Mouse (Mus musculus) heart, postnatal 25 days (tissue): ENCODE measurements around the gene Spint2. TPM values are rescaled to one million over a fixed set of nuclear protein-coding genes. Genes with fewer than 3 reads are reported as not detected.
"Not testable (repeated sequence)": the region's sequence is repeated elsewhere in the genome, so short reads cannot be mapped to it uniquely, and the experiment has no call there.

Experiments used
- DNase-seq: peaks from one replicate; pipeline ENCODE4 v3.0.0; 2022; ENCODE audit warnings: low spot score
- intact Hi-C: fragments of 180-260 bp; cut with DNase I; formaldehyde crosslinking; loops from one replicate; pipeline ENCODE4 v1.15.1; 2025
- total RNA-seq, 2 experiments: library from RNA; stranded (reverse); gene quantifications; 2 replicates each; pipeline ENCODE4 v1.2.3; 2021

Spint2 gene
- total RNA-seq, 2 experiments from 2014 or later, result 33.5 to 37.1 TPM

DNA sequence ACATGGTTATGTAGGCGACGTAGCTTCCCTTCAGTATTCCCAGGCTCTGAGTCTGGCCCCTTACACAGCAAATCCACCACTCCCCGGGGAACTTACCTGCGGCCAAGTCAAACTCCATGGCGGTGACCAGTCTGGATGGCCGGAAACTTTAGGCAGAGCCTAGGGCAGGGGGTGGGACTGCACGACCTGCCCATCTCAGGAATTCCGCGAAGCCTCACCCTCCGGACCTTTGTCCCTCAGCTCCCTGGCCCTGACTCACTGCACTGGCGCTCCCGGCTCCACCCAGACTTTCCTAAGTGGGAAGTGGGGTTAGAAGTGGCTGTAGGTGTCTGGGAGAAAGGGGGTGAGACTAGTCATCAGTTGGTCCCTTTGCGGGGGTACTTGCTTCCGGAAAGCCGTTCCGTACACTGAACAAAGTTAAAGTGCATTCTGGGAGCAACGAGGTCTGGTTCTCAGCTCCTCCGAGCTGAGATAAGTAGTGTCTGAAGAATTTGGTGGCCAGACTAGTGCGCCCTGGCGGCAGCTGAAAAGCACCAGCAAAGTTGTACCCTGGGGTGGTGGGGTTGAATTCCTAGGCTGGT, 33.4 kb downstream of the Spint2 start, which contains the start of gene 2200002D01Rik:
TSS of gene 2200002D01Rik (minus strand) at position 206 of the 581 bp plus-strand sequence.
- intact Hi-C loops, result loop anchor here (5.0 kb wide), 2 partner anchors 34 to 121 kb away; partner anchors contain the start of genes Ryr1 and Spint2
- DNase-seq, result peak; percentile 34

DNA sequence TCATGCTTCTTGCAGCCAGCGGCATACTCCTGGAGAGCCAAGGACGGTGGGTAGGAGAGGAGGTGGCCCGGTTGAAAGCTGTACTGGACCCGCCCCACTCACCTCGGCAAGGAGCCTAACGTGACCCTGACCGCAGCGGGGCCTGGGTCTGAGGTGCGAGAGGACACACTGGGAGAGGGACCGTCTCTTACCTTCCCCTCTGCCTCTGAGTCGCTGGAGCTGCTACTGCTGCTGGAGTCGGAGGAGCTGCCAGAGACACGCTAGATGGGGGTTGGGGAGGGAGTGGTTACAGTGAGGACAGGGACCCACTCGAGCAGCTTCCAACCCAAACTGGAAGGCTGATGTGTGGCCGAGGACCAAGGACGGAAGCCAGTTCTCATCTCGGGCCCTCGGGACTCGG, 34.0 kb downstream of the Spint2 start:
- intact Hi-C loops, result loop anchor here (1.0 to 5.0 kb wide), 3 partner anchors 35 to 120 kb away; partner anchors contain the start of genes Ryr1 and Spint2
- no peak for DNase-seq

DNA sequence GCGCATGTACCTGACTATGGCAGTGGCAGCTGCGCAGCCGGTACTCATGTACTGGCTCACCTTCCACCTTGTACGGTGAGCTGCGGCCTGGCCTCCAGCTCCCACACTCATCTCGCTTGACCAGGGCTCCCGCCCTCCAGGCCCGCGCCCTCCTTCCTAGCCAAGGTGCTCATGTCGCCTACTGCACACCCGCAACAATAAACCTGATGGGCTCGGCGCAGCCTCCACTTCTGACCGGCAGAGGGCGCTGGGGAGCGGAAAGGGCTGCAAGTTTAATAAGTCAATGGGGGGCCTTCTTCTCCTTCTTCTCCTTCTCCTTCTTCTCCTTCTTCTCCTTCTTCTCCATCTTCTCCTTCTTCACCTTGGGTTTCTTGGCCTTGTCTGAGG, 34.4 kb downstream of the Spint2 start:
- DNase-seq, result peak; percentile 53
- intact Hi-C loops, result loop anchor here (1.0 to 5.0 kb wide), 3 partner anchors 35 to 120 kb away; partner anchors contain the start of genes Ryr1 and Spint2

- no peak for DNase-seq
- intact Hi-C loops, result loop anchor here (1.0 to 5.0 kb wide), 3 partner anchors 36 to 119 kb away; partner anchors contain the start of genes Ryr1 and Spint2
These were observed 34.9 kb downstream of the Spint2 start for GRCm38 (mm10) chr7:29246619-29247313.

DNA sequence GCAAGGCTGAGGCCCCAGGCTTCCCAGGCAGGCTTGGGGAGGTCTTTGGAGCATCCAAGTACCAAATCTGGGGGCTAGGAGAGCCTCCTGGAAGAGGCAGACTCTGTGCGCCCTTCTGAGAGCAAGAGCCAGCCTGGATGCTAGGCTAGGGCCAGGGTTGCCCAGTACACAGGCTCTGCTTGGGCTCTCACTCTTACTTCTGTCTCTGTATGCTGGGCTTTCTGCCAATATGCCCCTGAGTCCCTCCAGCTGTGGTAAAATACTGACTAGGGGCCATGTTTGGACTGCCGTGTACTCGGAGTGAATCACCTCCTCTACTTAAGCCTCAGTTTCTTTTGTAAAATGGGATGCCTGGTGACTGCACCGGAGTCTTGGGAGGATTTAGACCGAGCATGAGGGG, 35.7 kb downstream of the Spint2 start:
- no peak for DNase-seq
- intact Hi-C loops, result loop anchor here (5.0 kb wide), 2 partner anchors 36 to 119 kb away; partner anchors contain the start of genes Ryr1 and Spint2

DNA sequence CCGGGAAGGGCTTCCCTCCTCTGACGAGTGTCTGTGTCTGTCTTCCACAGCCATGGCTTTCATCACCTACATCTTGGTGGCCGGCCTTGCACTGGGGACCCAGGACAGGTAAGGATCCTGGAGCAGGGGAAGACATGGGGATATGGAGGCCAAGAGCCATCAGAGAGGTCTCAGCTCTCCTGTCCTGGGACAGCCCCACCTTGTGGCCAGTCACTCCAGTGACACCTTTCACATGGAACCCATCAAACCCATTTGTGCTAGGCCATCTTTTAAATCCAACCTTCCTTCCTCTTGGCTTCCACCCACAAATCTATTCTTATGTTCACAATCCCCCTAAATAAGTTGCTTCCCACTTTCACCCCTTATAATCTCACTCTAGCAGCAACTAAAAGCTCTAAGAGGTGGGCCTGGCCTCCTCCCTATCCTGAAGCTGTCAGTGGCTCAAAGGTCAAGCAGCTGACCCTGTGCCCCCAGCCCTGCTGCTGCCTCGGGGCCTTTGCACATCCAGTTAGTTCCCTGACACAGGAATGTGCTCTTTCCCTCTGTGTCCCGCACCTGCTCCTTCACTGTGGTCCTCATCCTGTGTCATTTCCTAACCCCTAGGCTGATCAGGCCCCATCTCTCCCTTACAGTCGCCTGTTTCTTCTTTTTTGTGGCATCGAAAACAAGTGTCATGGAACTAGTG, 36.8 kb downstream of the Spint2 start:
- no peak for DNase-seq
- intact Hi-C loops, result loop anchor here (5.0 kb wide), 2 partner anchors 37 to 118 kb away; partner anchors contain the start of genes Ryr1 and Spint2

DNA sequence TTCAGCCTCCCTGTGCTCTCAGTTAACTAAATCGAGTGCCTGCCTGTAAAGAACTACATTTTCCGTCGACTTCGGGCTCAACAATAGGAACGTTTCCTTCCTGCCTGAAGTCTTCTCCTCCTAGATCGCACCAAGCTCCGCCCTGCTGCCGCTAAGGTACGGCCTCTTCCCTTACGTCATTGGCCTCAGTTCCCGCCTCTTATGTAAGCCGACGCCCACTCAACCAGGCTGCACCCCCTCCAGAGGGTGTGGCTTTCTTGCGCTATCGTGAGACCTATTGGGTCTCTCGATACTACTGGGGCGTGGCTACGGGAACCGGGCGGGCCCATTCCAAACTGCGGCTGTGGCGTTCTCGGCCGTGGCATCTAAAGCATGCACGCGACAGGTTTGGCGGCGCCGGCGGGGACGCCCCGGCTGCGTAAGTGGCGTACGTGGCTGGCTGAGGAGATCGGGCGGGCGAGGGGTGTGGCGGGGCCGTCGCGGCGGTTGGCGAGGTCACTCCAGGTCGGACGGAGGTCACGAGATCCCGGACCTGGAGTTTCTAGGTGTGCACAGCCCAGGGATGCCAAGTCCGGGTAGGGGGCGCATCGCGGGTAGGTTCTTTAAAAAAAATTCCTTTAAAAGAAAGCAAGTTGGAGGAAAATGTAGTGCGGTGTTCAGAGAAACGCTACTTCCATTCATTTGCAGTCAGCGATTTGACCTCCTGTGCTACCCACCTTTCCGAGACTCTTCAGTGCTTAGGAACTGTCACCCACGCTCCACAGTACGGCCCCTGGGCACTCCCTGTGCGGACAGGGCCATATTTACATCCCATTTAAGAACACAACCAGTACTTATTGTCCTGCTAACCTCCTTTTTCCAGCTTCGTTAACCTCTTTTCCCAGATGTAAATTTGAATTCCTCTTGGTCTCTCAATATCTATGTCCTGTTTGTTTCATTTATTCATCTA, 43.4 kb downstream of the Spint2 start, which contains the start of gene Yif1b:
TSS of gene Yif1b (plus strand) at position 311 of the 949 bp plus-strand sequence.
- intact Hi-C loops, result loop anchor here (2.0 to 10.0 kb wide), 2 partner anchors 57 to 253 kb away; partner anchors contain the start of genes Eif3k, Map4k1 and Psmd8

DNA sequence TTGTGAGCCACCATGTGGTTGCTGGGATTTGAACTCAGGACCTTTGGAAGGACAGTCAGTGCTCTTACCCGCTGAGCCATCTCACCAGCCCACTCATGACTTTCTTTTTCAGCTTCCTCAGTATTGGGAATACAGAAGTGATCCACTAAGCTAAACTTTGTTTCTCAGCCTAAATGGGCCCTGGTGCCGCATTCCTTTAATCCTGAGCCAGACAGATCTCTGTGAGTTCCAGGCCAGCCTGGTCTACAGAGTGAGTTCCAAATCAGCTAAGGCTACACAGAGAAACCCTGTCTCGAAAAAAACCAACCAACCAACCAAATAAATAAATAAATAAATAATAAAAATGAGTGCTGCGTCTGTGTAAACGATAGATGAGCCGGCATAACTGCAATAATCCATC, 44.1 kb downstream of the Spint2 start:
- DNase-seq, result not testable (repeated sequence)
- intact Hi-C loops, result loop anchor here (10.0 kb wide), 1 partner anchor 253 kb away; the partner anchor contains the start of genes Eif3k and Map4k1

More for the DNA sequence above, 43.4 kb downstream of the Spint2 start, which contains the start of gene Yif1b:
- peak; percentile 97 for DNase-seq

- intact Hi-C loops, result loop anchor here (10.0 kb wide), 1 partner anchor 252 kb away; the partner anchor contains the start of genes Eif3k and Map4k1
- no peak for DNase-seq
These were observed 45.1 kb downstream of the Spint2 start for GRCm38 (mm10) chr7:29236593-29236992.

- intact Hi-C loops, result loop anchor here (10.0 kb wide), 1 partner anchor 250 kb away; the partner anchor contains the start of genes Eif3k and Map4k1
- no peak for DNase-seq
These were observed 47.1 kb downstream of the Spint2 start for GRCm38 (mm10) chr7:29234661-29235060.

GRCm38 (mm10) chr7:29233745-29234144, 48.0 kb downstream of the Spint2 start:
- no peak for DNase-seq
- intact Hi-C loops, result loop anchor here (10.0 kb wide), 1 partner anchor 249 kb away; the partner anchor contains the start of genes Eif3k and Map4k1

- intact Hi-C loops, result loop anchor here (10.0 kb wide), 1 partner anchor 248 kb away; the partner anchor contains the start of genes Eif3k and Map4k1
- DNase-seq, result peak; percentile 65
These were observed 49.3 kb downstream of the Spint2 start, which contains the start of gene Kcnk6 for GRCm38 (mm10) chr7:29232247-29233013. Kcnk6 (minus strand) TSS chr7:29232515.

DNA sequence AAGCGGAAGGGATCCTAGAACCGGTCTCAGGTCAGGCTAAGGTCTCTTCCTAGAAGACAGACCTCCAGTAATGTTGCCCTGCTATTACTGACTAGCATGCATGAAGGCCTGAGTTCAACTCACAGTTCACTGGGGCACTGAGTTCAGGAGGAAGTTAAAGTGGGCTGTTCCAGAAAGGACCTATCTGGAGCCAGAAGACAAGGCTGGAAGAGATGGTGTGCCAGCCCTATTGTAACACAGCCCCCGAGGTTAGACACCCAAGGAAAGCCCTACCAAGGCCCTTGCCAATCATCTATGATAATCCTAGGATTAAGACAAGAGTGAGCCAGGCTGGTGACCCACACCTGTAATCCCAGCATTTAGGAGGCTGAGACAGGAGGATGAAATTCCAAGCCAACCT, 50.2 kb downstream of the Spint2 start:
- intact Hi-C loops, result loop anchor here (10.0 kb wide), 1 partner anchor 247 kb away; the partner anchor contains the start of genes Eif3k and Map4k1
- no peak for DNase-seq

DNA sequence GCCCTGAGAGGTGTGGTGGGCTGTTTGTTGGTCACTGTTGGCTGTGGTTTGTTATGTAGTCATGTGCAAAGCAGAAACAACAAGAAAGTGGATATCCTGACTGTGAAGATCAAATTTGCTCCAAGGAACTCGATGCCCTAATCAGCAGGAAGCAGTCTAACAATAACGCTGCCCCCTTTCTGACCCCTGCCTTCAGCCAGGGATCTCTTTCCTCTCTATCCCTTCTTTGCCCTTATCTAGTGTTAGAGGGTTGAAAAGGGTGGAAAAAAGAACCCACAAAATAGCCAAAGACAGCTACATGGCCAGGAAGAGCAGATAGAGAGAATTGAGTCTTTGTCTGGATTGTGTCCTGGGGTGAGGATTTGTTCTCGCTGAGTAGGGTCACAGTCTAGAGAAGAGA, 51.2 kb downstream of the Spint2 start:
- intact Hi-C loops, result loop anchor here (10.0 kb wide), 1 partner anchor 246 kb away; the partner anchor contains the start of genes Eif3k and Map4k1
- no peak for DNase-seq

GRCm38 (mm10) chr7:29228202-29228601, 53.5 kb downstream of the Spint2 start:
- no peak for DNase-seq
- intact Hi-C loops, result no loop called here

DNA sequence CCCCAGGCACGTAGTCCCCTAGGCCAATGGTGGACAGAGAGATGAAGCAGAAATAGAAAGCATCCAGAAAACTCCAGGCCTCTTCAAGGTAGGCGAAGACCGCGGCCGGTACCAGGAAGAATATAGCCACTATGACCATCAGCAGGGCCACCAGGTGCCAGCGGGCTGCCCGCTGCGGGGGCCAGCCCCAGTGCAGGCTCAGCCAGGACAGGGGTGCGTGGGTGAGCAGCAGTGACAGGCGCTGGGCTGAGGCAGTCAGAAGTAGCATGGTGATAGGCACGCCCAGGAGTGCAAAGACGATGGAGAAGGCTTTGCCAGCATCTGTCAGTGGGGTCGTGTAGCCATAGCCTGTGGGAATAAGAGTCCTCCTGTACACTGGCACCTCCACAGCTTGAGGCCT, 56.2 kb downstream of the Spint2 start:
- DNase-seq, result no peak
- intact Hi-C loops, result no loop called here

DNA sequence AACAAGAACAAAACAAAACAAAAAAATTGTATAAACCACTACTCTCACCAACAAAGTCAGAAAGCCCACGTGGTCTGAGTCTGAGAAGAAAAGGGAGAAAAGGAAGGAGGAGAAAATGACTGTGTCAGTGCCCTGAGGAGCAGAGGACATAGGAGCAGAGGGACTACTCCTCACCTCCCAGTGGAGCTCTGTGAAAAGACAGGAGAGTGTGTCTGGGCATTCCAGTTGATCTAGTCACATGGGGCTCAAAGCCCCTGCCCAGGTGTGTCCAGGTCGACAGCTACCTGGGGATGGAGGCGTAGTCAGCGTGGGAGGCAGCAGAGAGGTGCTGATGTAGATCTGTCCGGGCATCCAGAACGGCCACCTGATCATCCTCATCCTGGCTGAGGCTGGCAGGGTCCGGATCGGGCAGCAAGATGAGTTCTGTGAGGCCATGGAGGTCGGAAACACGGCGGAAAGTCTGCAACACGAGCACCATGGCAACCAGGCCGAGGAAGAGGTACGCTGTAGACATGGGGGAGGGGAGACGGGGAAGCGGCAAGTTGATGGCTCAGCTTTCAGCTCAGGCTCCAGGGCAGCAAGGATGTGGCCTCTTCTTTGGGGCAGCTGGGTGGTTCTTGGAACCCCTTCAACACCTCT, 56.8 kb downstream of the Spint2 start:
- DNase-seq, result no peak
- intact Hi-C loops, result no loop called here
